Mouse (Mus musculus) CH12.LX (cell line): Measurements from ENCODE around the gene Rundc3a.

ENCODE experiments used
- EP300 ChIP-seq: IDR thresholded peaks from 2 replicates; pipeline ENCODE4 v1.6.1; 2011; ENCODE audit warnings: low read length, improper control_type of control experiment
- HCFC1 ChIP-seq: IDR thresholded peaks from 2 replicates; pipeline ENCODE4 v1.6.1; 2012; ENCODE audit warnings: low read depth, mild to moderate bottlenecking, inconsistent platforms, low read length, improper control_type of control experiment
- POLR2A ChIP-seq: IDR thresholded peaks from 2 replicates; pipeline ENCODE4 v1.6.1; 2011; ENCODE audit warnings: low read depth, mild to moderate bottlenecking, improper control_type of control experiment, low read length
- RCOR1 ChIP-seq: conservative IDR thresholded peaks from 2 replicates; pipeline ENCODE4 v1.6.1; 2012; ENCODE audit warnings: low read depth, mild to moderate bottlenecking, inconsistent platforms, low read length, improper control_type of control experiment
- TBP ChIP-seq: conservative IDR thresholded peaks from 2 replicates; pipeline ENCODE4 v1.6.1; 2011; ENCODE audit warnings: low read depth, low read length, improper control_type of control experiment

- TF ChIP-seq HCFC1 (no peak), EP300 (no peak), POLR2A (no peak), RCOR1 (no peak), TBP (no peak)
These were observed 23.9 kb upstream of the Rundc3a start for GRCm38 (mm10) chr11:102369263-102369662.
